In genomic region chr11:85628303-85629063, GRCm38 (mm10) we compare ENCODE assay signal across 9 mouse cellular contexts.
A peak's percentile ranks its signal among the peaks of the same experiment; 100 is the strongest.
DNase-seq lines count a peak whose midpoint lies in the region; ATAC-seq and TF ChIP-seq lines count a peak whose summit lies in the region.
"Had no signal": no experiment of that assay in that cellular context is flagged by ENCODE, and none has a peak within 500 bp of the region (broad histone marks: within the 10 kb centered on the region; RNA-seq: fewer than 3 reads in every experiment).

No protein-coding gene starts in this region.

- no peak overlapping the region for H3K4me2 ChIP-seq in intestine, embryonic 14.5 days (ENCODE audit: low read length)
- H3K4me2 ChIP-seq in intestine, postnatal 0 days (replicated peaks; ENCODE audit: low read depth) = no peak overlapping the region
- no peak overlapping the region for H3K4me2 ChIP-seq in hindbrain, embryonic 15.5 days
- H3K4me2 ChIP-seq in midbrain, embryonic 15.5 days = no peak overlapping the region
- H3K4me2 ChIP-seq: limb, embryonic 13.5 days had no signal

- no peaks in the 10 kb centered on the region for H3K9me3 ChIP-seq in intestine, embryonic 14.5 days (ENCODE audit: control insufficient read depth, low read length)
- H3K9me3 ChIP-seq in intestine, postnatal 0 days (ENCODE audit: control insufficient read depth) = no peaks in the 10 kb centered on the region
- no peaks in the 10 kb centered on the region for H3K9me3 ChIP-seq in embryonic facial prominence, embryonic 10.5 days
- H3K9me3 ChIP-seq in hindbrain, embryonic 15.5 days = no peaks in the 10 kb centered on the region
- no peaks in the 10 kb centered on the region for H3K9me3 ChIP-seq in midbrain, embryonic 15.5 days
- H3K9me3 ChIP-seq: limb, embryonic 13.5 days had no signal

- peak overlapping the region; percentile 19; the same call in 1 of the 2 replicates for H3K27ac ChIP-seq in intestine, embryonic 14.5 days (ENCODE audit: low read depth)
- no peak overlapping the region for H3K27ac ChIP-seq in intestine, postnatal 0 days (ENCODE audit: low read depth, low read length)
- peak overlapping the region; percentile 81 for H3K27ac ChIP-seq in embryonic facial prominence, embryonic 10.5 days (replicated peaks)
- 0 out of 2 replicates have a peak overlapping the region, but pooled peaks have one; percentile 3 for H3K27ac ChIP-seq in hindbrain, embryonic 15.5 days (replicated peaks)
- peak overlapping the region; percentile 23; the same call in 1 of the 2 replicates for H3K27ac ChIP-seq in midbrain, embryonic 15.5 days
- H3K27ac ChIP-seq: limb, embryonic 13.5 days had no signal

- peaks cover 12% of the 10 kb centered on the region for H3K4me1 ChIP-seq in intestine, embryonic 14.5 days (replicated peaks; ENCODE audit: control insufficient read depth, insufficient read depth, low read length)
- H3K4me1 ChIP-seq in intestine, postnatal 0 days (replicated peaks; ENCODE audit: control insufficient read depth, insufficient read depth, low read length) = no peaks in the 10 kb centered on the region
- H3K4me1 ChIP-seq in embryonic facial prominence, embryonic 10.5 days = peaks cover 78% of the 10 kb centered on the region
- H3K4me1 ChIP-seq in hindbrain, embryonic 15.5 days (replicated peaks) = peaks cover 9% of the 10 kb centered on the region
- peaks cover 7% of the 10 kb centered on the region for H3K4me1 ChIP-seq in midbrain, embryonic 15.5 days

- H3K27me3 ChIP-seq in intestine, embryonic 14.5 days (replicated peaks; ENCODE audit: control insufficient read depth, insufficient read depth, low read length) = no peaks in the 10 kb centered on the region
- no peaks in the 10 kb centered on the region for H3K27me3 ChIP-seq in intestine, postnatal 0 days (replicated peaks; ENCODE audit: control insufficient read depth, insufficient read depth, low read length)
- peaks cover 17% of the 10 kb centered on the region for H3K27me3 ChIP-seq in embryonic facial prominence, embryonic 10.5 days (replicated peaks; ENCODE audit: low read depth, poor library complexity, severe bottlenecking)
- no peaks in the 10 kb centered on the region for H3K27me3 ChIP-seq in hindbrain, embryonic 15.5 days
- H3K27me3 ChIP-seq in midbrain, embryonic 15.5 days (replicated peaks) = no peaks in the 10 kb centered on the region

- no peak for TF ChIP-seq CTCF in intestine, postnatal 0 days (IDR thresholded peaks at IDR 0.05; ENCODE audit: low read depth)

- peak; percentile 82 for ATAC-seq in intestine, embryonic 14.5 days (replicated peaks; ENCODE audit: low FRiP score, low TSS enrichment, low read depth)
- ATAC-seq in intestine, postnatal 0 days = no peak
- ATAC-seq in hindbrain, embryonic 15.5 days (ENCODE audit: low FRiP score, low read depth) = 0 out of 2 replicates have a peak, but pooled peaks have one; percentile 42
- ATAC-seq in midbrain, embryonic 15.5 days (replicated peaks) = no peak

- DNase-seq in intestine, embryonic 14.5 days (ENCODE audit: low spot score) = peak; percentile 69
- DNase-seq in embryonic facial prominence, embryonic 10.5 days (ENCODE audit: low spot score) = peak; percentile 76
- DNase-seq in urinary bladder, postnatal 36 days (ENCODE audit: low spot score in 2 of 2) = no peak
- no peak for DNase-seq in adrenal gland, adult 18-20 months (ENCODE audit: low spot score in 2 of 2)
- no peak for DNase-seq in gastrocnemius, adult 8-10 months (ENCODE audit: low spot score in 2 of 2)

- no peak overlapping the region for H3K9ac ChIP-seq in intestine, embryonic 14.5 days (ENCODE audit: low read length)
- H3K9ac ChIP-seq in intestine, postnatal 0 days (ENCODE audit: low read depth, low read length) = no peak overlapping the region
- H3K9ac ChIP-seq in hindbrain, embryonic 15.5 days = no peak overlapping the region
- H3K9ac ChIP-seq in midbrain, embryonic 15.5 days = no peak overlapping the region
- H3K9ac ChIP-seq: limb, embryonic 13.5 days had no signal

- H3K4me3 ChIP-seq in intestine, embryonic 14.5 days (ENCODE audit: low read depth, low read length) = no peak overlapping the region
- H3K4me3 ChIP-seq in intestine, postnatal 0 days (ENCODE audit: low read depth, low read length) = no peak overlapping the region
- H3K4me3 ChIP-seq in embryonic facial prominence, embryonic 10.5 days = peak overlapping the region; percentile 21; the same call in 1 of the 2 replicates
- no peak overlapping the region for H3K4me3 ChIP-seq in hindbrain, embryonic 15.5 days
- H3K4me3 ChIP-seq in midbrain, embryonic 15.5 days = no peak overlapping the region
- H3K4me3 ChIP-seq: limb, embryonic 13.5 days had no signal

- WGBS in intestine, embryonic 14.5 days = 28% methylated on average over 13 of the region's 13 CpGs
- 62% methylated on average over 13 of the region's 13 CpGs for WGBS in intestine, postnatal 0 days
- 32% methylated on average over 13 of the region's 13 CpGs for WGBS in embryonic facial prominence, embryonic 10.5 days
- WGBS in hindbrain, embryonic 15.5 days = 36% methylated on average over 13 of the region's 13 CpGs
- 37% methylated on average over 13 of the region's 13 CpGs for WGBS in midbrain, embryonic 15.5 days

- H3K36me3 ChIP-seq in intestine, embryonic 14.5 days (ENCODE audit: control insufficient read depth, insufficient read depth, low read length) = no peaks in the 10 kb centered on the region
- H3K36me3 ChIP-seq in intestine, postnatal 0 days (ENCODE audit: control insufficient read depth, insufficient read depth) = no peaks in the 10 kb centered on the region
- H3K36me3 ChIP-seq in embryonic facial prominence, embryonic 10.5 days (replicated peaks) = no peaks in the 10 kb centered on the region
- H3K36me3 ChIP-seq in hindbrain, embryonic 15.5 days = no peaks in the 10 kb centered on the region
- no peaks in the 10 kb centered on the region for H3K36me3 ChIP-seq in midbrain, embryonic 15.5 days (replicated peaks)
- H3K36me3 ChIP-seq: limb, embryonic 13.5 days had no signal

Comparison
In these comparisons a context has a peak if more than half of its experiments do, and no peak if none do; other contexts are left out.
1. ATAC-seq: peak in intestine, embryonic 14.5 days (single experiment) and hindbrain, embryonic 15.5 days (single experiment); none in intestine, postnatal 0 days (single experiment) and midbrain, embryonic 15.5 days (single experiment).
2. DNase-seq: peak in intestine, embryonic 14.5 days (single experiment) and embryonic facial prominence, embryonic 10.5 days (single experiment); none in urinary bladder, postnatal 36 days (0 of 2), adrenal gland, adult 18-20 months (0 of 2) and gastrocnemius, adult 8-10 months (0 of 2).